Mouse (Mus musculus) limb, embryonic 11.5 days (tissue): ENCODE data around the gene Tmem254b. TPM values are rescaled to one million over a fixed set of nuclear protein-coding genes. Genes with fewer than 3 reads are reported as not detected.
"Not testable (repeated sequence)": the region's sequence is repeated elsewhere in the genome, so short reads cannot be mapped to it uniquely, and the experiment has no call there.

ENCODE experiments used
- ATAC-seq: fragments of 200-750 bp; cut with Nextera tagmentation; 2 replicates; pipeline ENCODE4 v1.8.0; 2017; ENCODE audit warnings: low read depth; ENCODE audit not compliant: insufficient number of reproducible peaks, low FRiP score, low TSS enrichment
- DNase-seq: peaks from one replicate; pipeline ENCODE4 v3.0.0-alpha.2; 2015; ENCODE audit warnings: low spot score
- H3K27ac ChIP-seq: fragments of 300-500 bp; sonication (generic); replicated peaks from 2 replicates; pipeline ENCODE4 v1.5.1; 2014; ENCODE audit warnings: low read depth, mild to moderate bottlenecking, low read length
- H3K27me3 ChIP-seq: fragments of 300-500 bp; sonication (generic); 2 replicates; pipeline ENCODE4 v1.6.1; 2014; ENCODE audit warnings: mild to moderate bottlenecking, low read length, mixed read lengths; ENCODE audit not compliant: control insufficient read depth, insufficient read depth
- H3K36me3 ChIP-seq: fragments of 300-500 bp; sonication (generic); 2 replicates; pipeline ENCODE4 v1.6.1; 2014; ENCODE audit warnings: mild to moderate bottlenecking, low read length, moderate library complexity, mixed read lengths; ENCODE audit not compliant: control insufficient read depth, insufficient read depth
- H3K4me1 ChIP-seq: fragments of 300-500 bp; sonication (generic); 2 replicates; pipeline ENCODE4 v1.6.1; 2014; ENCODE audit warnings: low read length, mixed read lengths; ENCODE audit not compliant: control insufficient read depth, insufficient read depth
- H3K4me2 ChIP-seq: fragments of 300-500 bp; sonication (generic); 2 replicates; pipeline ENCODE4 v1.6.1; 2014; ENCODE audit warnings: low read depth, mild to moderate bottlenecking, moderate library complexity; ENCODE audit not compliant: severe bottlenecking
- H3K4me3 ChIP-seq: fragments of 300-500 bp; sonication (generic); 2 replicates; pipeline ENCODE4 v1.5.1; 2014; ENCODE audit warnings: low read depth, low read length
- H3K9ac ChIP-seq: fragments of 300-500 bp; sonication (generic); 2 replicates; pipeline ENCODE4 v1.6.1; 2014; ENCODE audit warnings: mild to moderate bottlenecking, low read length
- H3K9me3 ChIP-seq: fragments of 300-500 bp; sonication (generic); 2 replicates; pipeline ENCODE4 v1.6.1; 2016; ENCODE audit warnings: low read length; ENCODE audit not compliant: control insufficient read depth
- WGBS: fragments of 180-500 bp; shearing (Covaris S2); extraction: QIAGEN DNeasy Blood & Tissue Kit; methylation state at CpG from one replicate; pipeline ENCODE4 v1.1.7; 2014; 5-methylcytosine and 5-hydroxymethylcytosine counted together
- polyA plus RNA-seq: library from polyadenylated mRNA; unstranded; fragments of >200 nt; fragmentation: Nextera tagmentation; extraction: Ambion mirVana; gene quantifications from 2 replicates; pipeline ENCODE4 v1.2.1, GENCODE M21; 2014

The Tmem254b gene
- polyA plus RNA-seq, 1 experiment from 2014 or later = 21.2 TPM

- H3K4me3 ChIP-seq, DNase-seq, H3K9ac ChIP-seq, ATAC-seq, H3K27me3 ChIP-seq, H3K4me1 ChIP-seq, H3K9me3 ChIP-seq, H3K4me2 ChIP-seq, H3K36me3 ChIP-seq, H3K27ac ChIP-seq: not testable (repeated sequence)
- no CpG with 5 or more reads among the region's 10 CpGs for WGBS
These were observed 25.2 kb downstream of the Tmem254b start for GRCm38 (mm10) chr14:26181660-26182059.

- not testable (repeated sequence) for H3K4me1 ChIP-seq, H3K9ac ChIP-seq, H3K9me3 ChIP-seq, DNase-seq, ATAC-seq, H3K27ac ChIP-seq, H3K27me3 ChIP-seq, H3K36me3 ChIP-seq, H3K4me3 ChIP-seq, H3K4me2 ChIP-seq
- no CpG with 5 or more reads among the region's 6 CpGs for WGBS
These were observed 31.8 kb downstream of the Tmem254b start for GRCm38 (mm10) chr14:26175028-26175427.

- H3K9ac ChIP-seq, H3K4me3 ChIP-seq, H3K27ac ChIP-seq, H3K36me3 ChIP-seq, H3K4me1 ChIP-seq, DNase-seq, H3K27me3 ChIP-seq, H3K9me3 ChIP-seq, H3K4me2 ChIP-seq, ATAC-seq: not testable (repeated sequence)
- WGBS = no CpG with 5 or more reads among the region's 3 CpGs
These were observed 32.9 kb downstream of the Tmem254b start for GRCm38 (mm10) chr14:26173955-26174354.

- not testable (repeated sequence) for H3K4me2 ChIP-seq, ATAC-seq, H3K36me3 ChIP-seq, H3K4me1 ChIP-seq, H3K27me3 ChIP-seq, H3K4me3 ChIP-seq, H3K27ac ChIP-seq, DNase-seq, H3K9ac ChIP-seq, H3K9me3 ChIP-seq
- no CpG with 5 or more reads among the region's 12 CpGs for WGBS
These were observed 41.6 kb downstream of the Tmem254b start for GRCm38 (mm10) chr14:26165266-26165665.

- not testable (repeated sequence) for H3K4me2 ChIP-seq, H3K36me3 ChIP-seq, ATAC-seq, H3K9me3 ChIP-seq, H3K27ac ChIP-seq, H3K4me3 ChIP-seq, H3K4me1 ChIP-seq, H3K27me3 ChIP-seq, H3K9ac ChIP-seq, DNase-seq
- WGBS = no CpG with 5 or more reads among the region's 5 CpGs
These were observed 44.4 kb downstream of the Tmem254b start for GRCm38 (mm10) chr14:26162423-26162822.

- WGBS = no CpG with 5 or more reads among the region's 9 CpGs
- not testable (repeated sequence) for H3K4me1 ChIP-seq, H3K27me3 ChIP-seq, H3K4me2 ChIP-seq, H3K27ac ChIP-seq, ATAC-seq, H3K9ac ChIP-seq, H3K9me3 ChIP-seq, H3K4me3 ChIP-seq, H3K36me3 ChIP-seq, DNase-seq
These were observed 45.7 kb downstream of the Tmem254b start for GRCm38 (mm10) chr14:26161156-26161555.

- H3K4me1 ChIP-seq, H3K9ac ChIP-seq, H3K4me3 ChIP-seq, ATAC-seq, H3K27ac ChIP-seq, H3K36me3 ChIP-seq, DNase-seq, H3K4me2 ChIP-seq, H3K9me3 ChIP-seq, H3K27me3 ChIP-seq: not testable (repeated sequence)
- no CpG with 5 or more reads among the region's 7 CpGs for WGBS
These were observed 50.8 kb downstream of the Tmem254b start for GRCm38 (mm10) chr14:26156032-26156431.

Other genes with a start within 250 kb of the Tmem254b start
- gene Duxbl1, start 228.5 kb downstream of the Tmem254b start, polyA plus RNA-seq = 2.9 and 3.6 TPM in 2 replicates
- gene Gm9780, start 164.3 kb downstream of the Tmem254b start, polyA plus RNA-seq = not detected in 2 replicates
- gene Tmem254c, start 139.7 kb downstream of the Tmem254b start, polyA plus RNA-seq = 19.9 and 24.4 TPM in 2 replicates
- gene Cphx2, start 125.5 kb downstream of the Tmem254b start, polyA plus RNA-seq = not detected in 2 replicates
- gene Cphx3, start 124.7 kb downstream of the Tmem254b start, polyA plus RNA-seq = not detected in 2 replicates
- gene Duxbl2, start 88.7 kb downstream of the Tmem254b start, polyA plus RNA-seq = 2.4 TPM in 1 of 2 replicates, not detected in the other
- 0.45 TPM in 1 of 2 replicates, not detected in the other for gene Plac9b, start 24.6 kb downstream of the Tmem254b start, polyA plus RNA-seq
- 1.3 and 4.0 TPM in 2 replicates for gene Duxbl3, start 50.9 kb upstream of the Tmem254b start, polyA plus RNA-seq